Mouse (Mus musculus) right cerebral cortex, postnatal 14 days (tissue): ENCODE measurements around the gene 4933424G06Rik.

Experiments used
- DNase-seq: peaks from one replicate; pipeline ENCODE4 v3.0.0; 2022

The 4933424G06Rik gene

GRCm38 (mm10) chr1:36711104-36711503 lies 1.2 kb downstream of the 4933424G06Rik start:
- DNase-seq, result no peak

DNA sequence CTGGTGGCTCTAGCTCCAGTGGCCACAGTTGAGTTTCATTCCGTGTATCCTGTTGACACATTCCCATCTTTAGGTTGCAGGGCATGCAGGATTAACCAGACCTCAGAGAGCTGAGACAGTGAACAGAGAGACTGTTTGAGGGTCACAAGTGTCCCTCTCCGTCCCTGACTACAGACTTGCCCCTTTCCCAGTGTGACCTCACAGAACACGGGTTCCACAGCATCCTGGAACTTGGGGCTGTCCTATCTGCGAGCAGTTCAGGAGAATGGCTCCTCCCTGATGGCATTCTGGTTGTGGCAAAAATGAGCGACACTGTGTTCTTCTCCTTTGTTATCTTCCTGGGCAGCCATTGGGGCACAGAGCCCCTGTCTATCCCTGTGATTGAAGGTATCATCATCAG lies 4.4 kb downstream of the 4933424G06Rik start, which contains the start of gene Actr1b:
Gene Actr1b (minus strand): TSS at position 112 of the 400 bp plus-strand sequence.
- no peak for DNase-seq

GRCm38 (mm10) chr1:36718786-36719185 lies 8.8 kb downstream of the 4933424G06Rik start:
- DNase-seq, result no peak

GRCm38 (mm10) chr1:36723146-36724056 lies 13.5 kb downstream of the 4933424G06Rik start:
- DNase-seq, result no peak

DNA sequence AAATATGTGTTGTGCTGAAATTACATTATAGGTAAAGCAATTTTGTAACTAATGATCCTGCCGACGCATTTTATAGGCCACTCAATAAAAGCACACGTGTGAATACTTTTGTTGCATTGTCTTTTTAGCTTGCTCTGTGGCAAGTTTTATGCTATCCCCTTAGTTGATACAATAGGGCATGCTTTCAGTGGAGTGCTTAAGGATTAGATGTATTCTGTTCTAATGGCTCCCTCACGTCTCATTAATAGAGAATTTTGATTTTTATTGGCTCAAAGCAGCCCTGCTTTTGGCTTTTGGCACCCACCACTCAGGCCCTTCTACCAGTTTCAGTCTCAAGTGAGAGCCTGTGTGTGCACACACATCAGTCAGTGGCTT lies 14.1 kb downstream of the 4933424G06Rik start:
- DNase-seq, result no peak

DNA sequence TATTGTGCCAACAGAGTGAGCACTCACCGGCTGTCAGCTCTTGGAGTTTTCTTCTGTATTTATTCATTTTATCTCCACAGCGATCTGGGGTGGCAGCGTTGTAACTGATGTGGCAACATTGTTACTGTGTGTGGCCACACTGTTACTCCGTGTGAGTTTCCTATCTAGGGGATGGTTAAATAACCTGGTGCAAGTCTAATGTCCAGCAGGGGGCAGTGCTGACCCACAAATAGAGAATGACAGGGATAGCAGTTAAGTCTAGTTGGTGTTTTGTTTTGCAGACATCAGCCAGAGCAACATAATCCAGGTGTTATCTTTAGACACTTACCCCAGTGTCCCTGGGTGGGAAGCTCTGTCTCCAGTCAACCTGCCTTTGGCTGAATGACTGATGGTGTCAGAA lies 27.4 kb downstream of the 4933424G06Rik start:
- DNase-seq, result peak; percentile 88

DNA sequence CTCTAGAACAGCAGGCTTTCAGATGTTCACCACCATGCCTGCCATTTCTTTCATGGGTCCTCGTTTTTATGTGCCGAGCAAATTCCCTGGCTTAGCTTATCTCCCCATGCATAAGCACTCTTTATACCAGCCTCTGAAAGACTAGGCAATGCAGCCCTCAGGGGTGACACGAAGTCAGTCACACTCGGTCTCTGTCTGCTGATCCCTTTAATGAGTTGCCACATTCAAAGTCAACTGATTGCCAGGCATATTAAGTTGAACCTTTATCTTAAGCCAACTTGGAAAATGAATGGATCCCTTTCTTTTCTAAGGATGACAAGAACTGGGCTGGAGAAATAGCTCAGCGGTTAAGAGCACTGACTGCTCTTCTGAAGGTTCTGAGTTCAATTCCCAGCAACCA lies 29.3 kb downstream of the 4933424G06Rik start:
- DNase-seq, result no peak

DNA sequence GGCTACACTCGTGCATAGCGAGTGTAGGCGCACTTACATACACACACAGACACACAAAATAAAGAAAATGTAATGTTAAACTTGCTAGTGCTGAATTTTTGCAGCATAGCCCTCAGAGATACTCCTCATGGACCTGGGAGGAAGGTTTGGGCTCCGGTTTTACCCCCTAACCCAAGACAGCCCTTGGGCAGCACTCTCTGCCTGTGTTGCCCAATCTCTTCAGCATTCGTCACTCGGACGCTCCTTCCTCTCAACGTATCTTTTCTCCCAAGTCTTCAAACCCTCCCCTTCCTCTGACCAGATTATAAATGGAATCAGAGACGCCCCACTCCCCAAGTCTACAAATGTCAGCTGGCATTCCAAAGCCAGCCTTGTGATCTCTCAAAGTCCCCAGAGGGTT lies 33.1 kb downstream of the 4933424G06Rik start:
- DNase-seq, result no peak

DNA sequence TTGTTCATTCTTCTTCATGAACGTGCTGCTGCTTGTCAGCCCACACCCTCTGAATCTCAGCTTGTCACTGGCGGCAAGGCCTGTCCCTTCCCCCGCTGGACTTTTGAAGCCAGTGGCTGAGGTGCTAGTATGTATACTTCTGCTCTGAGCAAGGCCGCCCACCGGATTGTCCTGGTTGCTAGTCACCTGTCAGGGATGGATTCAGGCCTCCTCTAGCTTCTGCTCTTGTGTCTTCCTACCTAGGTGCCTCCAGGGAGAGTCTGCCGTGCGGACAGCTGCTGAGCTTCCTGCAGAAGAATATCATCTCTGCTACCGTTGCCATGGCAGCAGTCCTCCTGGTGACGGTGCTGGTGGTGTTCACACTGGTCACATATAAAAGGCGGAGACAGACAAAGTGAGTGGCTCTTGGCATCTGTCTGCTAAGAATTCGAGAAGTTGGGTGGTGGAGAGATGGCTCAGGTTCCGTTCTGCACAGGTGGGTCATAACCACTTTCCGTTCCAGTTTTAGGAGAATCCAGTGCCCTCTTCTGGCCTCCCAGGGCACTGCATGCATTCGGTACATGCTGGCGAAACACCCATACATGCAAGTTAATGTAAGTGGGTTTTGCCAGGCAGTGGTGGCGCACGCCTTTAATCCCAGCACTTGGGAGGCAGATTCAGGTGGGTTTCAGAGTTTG lies 34.5 kb downstream of the 4933424G06Rik start:
- peak; percentile 70 for DNase-seq

DNA sequence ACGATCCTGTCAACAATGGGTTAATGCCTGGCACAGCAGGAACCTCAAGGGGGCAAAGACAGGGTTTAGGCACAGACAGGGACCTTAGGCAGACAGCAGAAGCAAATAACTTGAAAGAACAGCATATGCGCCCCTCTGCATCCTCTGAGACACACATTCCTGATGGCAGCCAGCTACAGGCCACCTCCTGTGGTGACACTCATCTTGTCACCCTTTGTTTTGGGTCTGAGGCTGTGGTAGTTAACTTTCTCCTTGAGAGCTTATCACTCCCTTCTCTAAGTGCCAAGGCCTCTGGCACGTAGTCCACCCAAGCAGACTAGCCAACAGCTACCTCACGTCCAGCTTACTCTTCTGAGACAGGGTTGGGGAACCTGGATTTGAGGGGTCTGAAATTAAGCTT lies 35.7 kb downstream of the 4933424G06Rik start:
- DNase-seq, result no peak

DNA sequence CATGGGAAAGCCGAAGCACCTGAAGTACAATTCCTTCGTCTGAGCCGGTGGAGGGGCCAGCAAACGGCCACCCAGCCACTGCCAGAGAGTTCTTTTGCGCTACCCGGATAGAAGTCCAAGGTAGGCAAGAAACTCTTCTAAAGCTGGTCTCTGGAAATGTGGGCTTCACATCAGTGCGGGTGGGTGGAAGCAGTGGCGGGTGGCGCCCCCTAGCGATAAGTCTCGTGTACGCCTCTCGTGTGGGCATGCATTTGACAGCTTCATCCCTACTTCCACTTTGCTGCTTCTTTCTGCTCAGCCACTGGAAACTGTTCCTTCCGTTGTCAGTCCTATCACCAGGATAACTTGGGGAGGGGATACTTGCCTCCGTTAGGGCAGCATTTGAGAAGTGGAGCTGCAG lies 36.5 kb downstream of the 4933424G06Rik start:
- peak; percentile 57 for DNase-seq

DNA sequence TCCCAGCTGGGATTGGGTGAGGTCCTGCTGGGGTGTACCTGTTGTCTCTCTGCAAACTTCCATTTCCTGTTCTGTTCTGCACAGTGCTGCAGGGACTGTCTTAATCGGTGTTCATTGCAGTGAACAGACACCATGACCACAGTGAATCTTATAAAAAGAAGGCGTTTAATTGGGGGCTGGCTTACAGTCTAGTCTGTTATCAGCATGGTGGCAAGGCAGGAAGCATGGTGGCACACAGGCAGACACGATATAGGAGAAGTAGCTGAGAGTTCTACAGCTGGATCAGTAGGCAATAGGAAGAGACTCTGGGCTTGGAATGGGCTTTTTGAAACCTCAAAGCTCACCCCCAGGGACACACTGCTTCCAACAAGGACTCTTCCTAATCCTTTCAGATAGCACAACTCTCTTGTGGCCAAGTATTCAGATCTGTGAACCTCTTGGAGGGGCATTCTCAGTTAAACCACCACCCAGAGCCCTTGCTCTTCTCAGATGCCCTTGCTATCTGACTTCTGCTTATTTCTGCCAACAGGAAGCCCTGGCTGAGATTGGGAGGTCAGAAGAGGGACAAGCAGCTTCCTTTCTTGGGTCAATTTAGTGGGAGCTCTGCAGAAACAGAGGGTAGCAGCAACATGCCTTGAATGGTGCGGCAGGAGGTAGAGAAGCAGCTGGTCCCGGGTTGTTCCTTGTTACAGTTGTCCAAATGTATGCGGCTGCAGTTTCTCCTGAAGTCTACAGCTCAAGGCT lies 44.2 kb downstream of the 4933424G06Rik start:
- DNase-seq, result no peak

DNA sequence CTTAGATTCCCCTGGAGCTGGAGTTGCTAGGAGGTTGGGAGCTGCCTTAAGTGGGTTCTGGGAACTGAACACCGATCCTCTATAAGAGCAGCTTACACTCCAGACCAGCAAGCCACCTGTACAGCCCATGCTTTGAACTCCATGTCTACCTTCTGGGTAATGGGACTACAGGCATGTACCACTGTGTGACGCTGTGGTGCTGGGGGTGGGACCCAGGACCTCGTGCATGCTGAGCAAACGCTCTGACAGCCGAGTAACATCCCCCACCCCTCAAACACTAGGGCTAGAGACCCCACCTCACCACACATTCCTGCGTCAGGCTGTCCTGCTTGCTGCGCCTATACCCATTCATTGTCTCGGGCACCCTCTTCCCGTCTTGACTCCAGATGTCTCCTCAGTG lies 48.6 kb downstream of the 4933424G06Rik start:
- DNase-seq, result no peak

- DNase-seq, result no peak
Observed at GRCm38 (mm10) chr1:36759076-36759475, 49.1 kb downstream of the 4933424G06Rik start.

- DNase-seq, result no peak
Observed at GRCm38 (mm10) chr1:36760401-36760800, 50.5 kb downstream of the 4933424G06Rik start.

DNA sequence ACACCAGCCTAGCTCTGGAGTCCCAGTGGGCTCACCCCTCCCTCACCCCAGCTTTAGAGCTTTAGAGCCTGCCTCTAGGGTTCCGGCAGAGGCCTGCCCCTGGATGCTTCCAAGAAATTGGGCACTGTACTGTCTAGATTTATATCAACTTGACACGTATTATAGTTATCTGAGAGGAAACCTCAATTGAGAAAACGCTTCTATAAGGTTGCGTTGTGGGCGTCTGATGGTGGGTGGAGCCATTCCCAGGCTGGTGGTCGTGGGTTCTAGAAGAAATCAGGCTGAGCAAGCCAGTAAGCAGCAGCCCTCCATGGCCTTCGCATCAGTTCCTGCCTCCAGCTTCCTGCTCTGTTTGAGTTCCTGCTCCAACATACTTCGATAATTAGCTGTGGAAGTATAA lies 51.1 kb downstream of the 4933424G06Rik start:
- DNase-seq, result no peak

GRCm38 (mm10) chr1:36761568-36761967 lies 51.6 kb downstream of the 4933424G06Rik start, which contains the start of gene Zap70:
TSS of gene Zap70 (plus strand) at chr1:36761798.
- no peak for DNase-seq

- no peak for DNase-seq
Observed at GRCm38 (mm10) chr1:36766431-36767205, 56.7 kb downstream of the 4933424G06Rik start.

DNA sequence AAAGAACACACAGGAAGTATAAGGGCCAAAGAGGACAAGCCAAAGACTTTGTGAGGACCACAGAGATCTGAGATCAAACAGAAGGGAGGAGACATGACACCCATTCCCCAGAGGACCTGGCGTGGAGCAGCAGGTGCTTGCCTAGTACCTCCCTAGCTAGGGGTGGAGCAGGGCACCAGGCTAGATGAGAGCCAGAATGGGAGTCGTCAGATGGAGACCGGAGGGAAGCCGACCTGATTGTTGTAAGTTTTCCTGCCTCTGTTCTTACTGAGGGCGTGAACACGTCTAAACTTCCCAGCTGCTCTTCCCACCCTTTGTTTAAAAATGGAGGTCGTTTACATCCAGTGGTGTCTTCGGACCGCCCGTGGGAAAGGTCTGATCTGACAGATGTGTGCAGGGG lies 57.4 kb downstream of the 4933424G06Rik start:
- DNase-seq, result no peak

GRCm38 (mm10) chr1:36768786-36769185 lies 58.8 kb downstream of the 4933424G06Rik start:
- DNase-seq, result no peak

GRCm38 (mm10) chr1:36769951-36770350 lies 60.0 kb downstream of the 4933424G06Rik start:
- DNase-seq, result no peak

DNA sequence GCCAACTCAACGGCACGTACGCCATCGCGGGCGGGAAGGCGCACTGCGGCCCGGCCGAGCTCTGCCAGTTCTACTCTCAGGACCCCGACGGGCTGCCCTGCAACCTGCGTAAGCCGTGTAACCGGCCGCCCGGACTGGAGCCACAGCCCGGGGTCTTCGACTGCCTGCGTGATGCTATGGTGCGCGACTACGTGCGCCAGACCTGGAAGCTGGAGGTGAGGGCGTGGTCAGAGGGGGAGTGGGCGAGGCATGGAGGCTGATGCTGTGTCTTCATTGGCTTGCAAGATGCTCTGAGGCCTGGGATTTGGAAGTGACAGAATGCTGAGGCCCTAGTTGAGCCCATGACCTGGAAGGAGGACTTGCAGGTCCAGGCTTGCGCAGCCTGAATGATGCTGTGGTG lies 61.0 kb downstream of the 4933424G06Rik start:
- no peak for DNase-seq
